Comparison of ENCODE assay signal across 46 mouse cellular contexts in the genomic region with DNA sequence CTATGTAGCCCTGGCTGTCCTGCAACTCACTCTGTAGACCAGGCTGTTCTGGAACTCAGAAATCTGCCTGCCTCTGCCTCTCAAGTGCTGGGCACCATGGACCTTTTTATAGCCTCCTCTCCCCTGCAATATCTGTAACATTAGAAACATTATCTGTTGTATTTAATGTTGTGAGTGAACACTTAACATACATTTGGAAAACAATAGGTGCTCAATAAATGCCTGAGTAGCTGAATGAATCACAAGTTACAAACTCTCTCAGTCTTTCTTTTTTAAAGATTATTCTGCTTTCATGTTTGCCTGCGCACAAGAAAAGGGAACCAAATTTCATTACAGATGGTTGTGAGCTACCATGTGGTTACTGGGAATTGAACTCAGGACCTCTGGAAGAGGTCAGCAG. TPM values are rescaled to one million over a fixed set of nuclear protein-coding genes. Genes with fewer than 3 reads are reported as not detected.
"Had no signal": no experiment of that assay in that cellular context is flagged by ENCODE, and none has a peak within 500 bp of the region (broad histone marks: within the 10 kb centered on the region; RNA-seq: fewer than 3 reads in every experiment).

No protein-coding gene starts in this region.

- H3K27ac ChIP-seq: limb, embryonic 10.5 days; limb, embryonic 12.5 days; limb, embryonic 13.5 days; limb, embryonic 15.5 days; liver, embryonic 12.5 days; liver, embryonic 13.5 days; liver, embryonic 14.5 days; liver, embryonic 15.5 days; lung, embryonic 15.5 days; macrophage; midbrain, embryonic 10.5 days; midbrain, embryonic 12.5 days; midbrain, embryonic 13.5 days; midbrain, embryonic 15.5 days had no signal

- H3K9me3 ChIP-seq: limb, embryonic 10.5 days; limb, embryonic 12.5 days; limb, embryonic 13.5 days; limb, embryonic 15.5 days; liver, embryonic 12.5 days; liver, embryonic 13.5 days; liver, embryonic 15.5 days; lung, embryonic 15.5 days; megakaryocyte, embryonic 14.5 days; midbrain, embryonic 10.5 days; midbrain, embryonic 12.5 days; midbrain, embryonic 13.5 days; midbrain, embryonic 15.5 days had no signal

- H3K4me3 ChIP-seq: limb, embryonic 10.5 days; limb, embryonic 12.5 days; limb, embryonic 13.5 days; limb, embryonic 15.5 days; liver, embryonic 12.5 days; liver, embryonic 13.5 days; liver, embryonic 15.5 days; lung, embryonic 15.5 days; megakaryocyte, embryonic 14.5 days; midbrain, embryonic 10.5 days; midbrain, embryonic 12.5 days; midbrain, embryonic 13.5 days; midbrain, embryonic 15.5 days; myocyte had no signal

- DNase-seq: left cerebral cortex, postnatal 4 days; liver; liver, embryonic 13.5 days; liver, postnatal 0 days; lung, adult 18-20 months; lung, adult 2 months; lung, embryonic 14.5 days; lung, postnatal 10 days; lung, postnatal 14 days; lung, postnatal 36 days; lung, postnatal 4 days; midbrain, embryonic 14.5 days had no signal

- H3K27me3 ChIP-seq: limb, embryonic 12.5 days; limb, embryonic 13.5 days; limb, embryonic 15.5 days; liver, embryonic 12.5 days; liver, embryonic 15.5 days; lung, embryonic 15.5 days; midbrain, embryonic 12.5 days; midbrain, embryonic 13.5 days; midbrain, embryonic 15.5 days had no signal

- H3K36me3 ChIP-seq: limb, embryonic 10.5 days; limb, embryonic 12.5 days; limb, embryonic 13.5 days; limb, embryonic 15.5 days; liver, embryonic 12.5 days; liver, embryonic 13.5 days; liver, embryonic 15.5 days; lung, embryonic 15.5 days; midbrain, embryonic 10.5 days; midbrain, embryonic 12.5 days; midbrain, embryonic 13.5 days; midbrain, embryonic 15.5 days had no signal

- H3K9ac ChIP-seq: limb, embryonic 12.5 days; limb, embryonic 13.5 days; limb, embryonic 15.5 days; liver, embryonic 12.5 days; liver, embryonic 13.5 days; liver, embryonic 14.5 days; liver, embryonic 15.5 days; liver, postnatal 0 days; lung, embryonic 14.5 days; lung, embryonic 15.5 days; midbrain, embryonic 12.5 days; midbrain, embryonic 13.5 days; midbrain, embryonic 15.5 days had no signal

RNA-seq across cellular contexts. Expression of gene Arrdc5, which starts 1.8 kb away (rescaled TPM):
- total RNA-seq: left cerebral cortex, adult 8-10 months; left cerebral cortex, postnatal 10 days; left cerebral cortex, postnatal 14 days; left cerebral cortex, postnatal 25 days; left cerebral cortex, postnatal 36 days; left cerebral cortex, postnatal 4 days; liver, adult 2 months; megakaryocyte progenitor cell, adult 5-6 weeks; megakaryocyte, adult 5-6 weeks; megakaryocyte-erythroid progenitor cell, adult 5-6 weeks; midbrain, postnatal 0 days; monocyte, adult 5-6 weeks had no signal
- polyA plus RNA-seq: limb, embryonic 10.5 days; limb, embryonic 11.5 days; limb, embryonic 12.5 days; limb, embryonic 13.5 days; limb, embryonic 14.5 days; limb, embryonic 15.5 days; liver, adult 2 months; liver, embryonic 11.5 days; liver, embryonic 12.5 days; liver, embryonic 13.5 days; liver, embryonic 14.5 days; liver, embryonic 15.5 days; liver, embryonic 16.5 days; liver, postnatal 0 days; lung, adult 2 months; lung, embryonic 14.5 days; lung, embryonic 15.5 days; lung, embryonic 16.5 days; lung, postnatal 0 days; macrophage; midbrain, embryonic 10.5 days; midbrain, embryonic 11.5 days; midbrain, embryonic 12.5 days; midbrain, embryonic 13.5 days; midbrain, embryonic 14.5 days; midbrain, embryonic 15.5 days; midbrain, embryonic 16.5 days; midbrain, postnatal 0 days; myocyte had no signal
